Mouse (Mus musculus): Measurements from ENCODE around the gene Ice2.

- TF ChIP-seq CTCF (IDR thresholded peaks at IDR 0.05; ENCODE audit: extremely low read depth, insufficient read depth, low read length) (no peak), POLR2A (IDR thresholded peaks at IDR 0.05; ENCODE audit: extremely low read depth, insufficient read depth, low read length) (no peak)
Measured at GRCm38 (mm10) chr9:69419476-69419875, 21.8 kb downstream of the Ice2 start.
